ENCODE assay signal across 9 mouse cellular contexts in the genomic region with DNA sequence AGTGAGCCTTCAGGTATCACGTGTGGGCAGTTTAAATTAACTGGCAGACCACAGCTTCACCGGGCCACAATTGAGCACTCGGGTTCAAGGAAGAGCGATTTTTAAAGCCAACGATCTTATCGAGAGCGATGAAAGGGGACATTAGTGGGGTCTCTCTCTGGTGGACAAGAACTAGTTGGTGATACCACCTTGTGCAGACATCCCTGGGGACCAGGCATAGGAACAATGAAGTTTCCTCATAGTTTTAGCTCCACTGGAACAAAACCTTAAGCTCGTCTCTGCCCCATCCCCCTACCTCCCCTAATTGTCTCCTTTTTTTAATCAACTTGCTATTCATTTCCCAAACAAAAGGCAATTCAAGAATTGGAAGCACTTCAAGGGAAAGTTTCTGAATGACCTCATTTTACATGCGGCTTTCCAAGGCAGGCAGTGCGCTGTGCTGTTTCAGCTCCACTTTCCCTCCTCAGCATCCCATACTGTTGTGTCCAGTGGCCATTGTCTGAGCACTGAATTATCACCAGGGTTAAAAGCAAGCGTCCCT.
DNase-seq lines count a peak whose midpoint lies in the region; ATAC-seq and TF ChIP-seq lines count a peak whose summit lies in the region.
"Had no signal": no experiment of that assay in that cellular context is flagged by ENCODE, and none has a peak within 500 bp of the region (broad histone marks: within the 10 kb centered on the region; RNA-seq: fewer than 3 reads in every experiment).

No protein-coding gene starts in this region.

- ATAC-seq in hindbrain, embryonic 14.5 days (ENCODE audit: low FRiP score) = no peak
- no peak for ATAC-seq in neural tube, embryonic 15.5 days (ENCODE audit: low FRiP score)
- ATAC-seq in intestine, postnatal 0 days = no peak
- ATAC-seq in erythroid progenitor cell, adult 5-6 weeks (replicated peaks; ENCODE audit: low FRiP score, poor library complexity, severe bottlenecking) = no peak
- ATAC-seq: Patski had no signal

- peak overlapping the region; percentile 26 for H3K9ac ChIP-seq in hindbrain, embryonic 14.5 days
- H3K9ac ChIP-seq in neural tube, embryonic 15.5 days (replicated peaks) = no peak overlapping the region
- no peak overlapping the region for H3K9ac ChIP-seq in intestine, postnatal 0 days (ENCODE audit: low read depth, low read length)

- H3K4me3 ChIP-seq in hindbrain, embryonic 14.5 days (replicated peaks; ENCODE audit: low read length) = 0 out of 2 replicates have a peak overlapping the region, but pooled peaks have one; percentile 2
- H3K4me3 ChIP-seq in neural tube, embryonic 15.5 days (replicated peaks) = peak overlapping the region; percentile 17
- H3K4me3 ChIP-seq in intestine, postnatal 0 days (ENCODE audit: low read depth, low read length) = no peak overlapping the region

- H3K27me3 ChIP-seq in hindbrain, embryonic 14.5 days (ENCODE audit: control insufficient read depth, insufficient read depth, low read length) = no peaks in the 10 kb centered on the region
- H3K27me3 ChIP-seq in neural tube, embryonic 15.5 days (replicated peaks) = no peaks in the 10 kb centered on the region
- H3K27me3 ChIP-seq in intestine, postnatal 0 days (replicated peaks; ENCODE audit: control insufficient read depth, insufficient read depth, low read length) = no peaks in the 10 kb centered on the region
- H3K27me3 ChIP-seq: Patski had no signal

- 8% methylated on average over 11 of the region's 11 CpGs for WGBS in hindbrain, embryonic 14.5 days
- 9% methylated on average over 11 of the region's 11 CpGs for WGBS in neural tube, embryonic 15.5 days
- WGBS in intestine, postnatal 0 days = 67% methylated on average over 11 of the region's 11 CpGs

- no peaks in the 10 kb centered on the region for H3K36me3 ChIP-seq in hindbrain, embryonic 14.5 days (replicated peaks; ENCODE audit: control insufficient read depth, insufficient read depth)
- no peaks in the 10 kb centered on the region for H3K36me3 ChIP-seq in neural tube, embryonic 15.5 days
- no peaks in the 10 kb centered on the region for H3K36me3 ChIP-seq in intestine, postnatal 0 days (ENCODE audit: control insufficient read depth, insufficient read depth)

- peak; percentile 4 for DNase-seq in ovary, postnatal 14 days (ENCODE audit: low spot score)
- no peak for DNase-seq in ovary, postnatal 10 days (ENCODE audit: low spot score)
- peak; percentile 27 for DNase-seq in embryo, embryonic 9.5 days (ENCODE audit: extremely low spot score)
- DNase-seq in hindbrain, embryonic 14.5 days (ENCODE audit: low spot score) = peak; percentile 80
- DNase-seq in adipocyte (ENCODE audit: low spot score) = no peak

- H3K4me2 ChIP-seq in hindbrain, embryonic 14.5 days (replicated peaks) = peak overlapping the region; percentile 39
- peak overlapping the region; percentile 46 for H3K4me2 ChIP-seq in neural tube, embryonic 15.5 days
- no peak overlapping the region for H3K4me2 ChIP-seq in intestine, postnatal 0 days (replicated peaks; ENCODE audit: low read depth)

- H3K4me1 ChIP-seq in hindbrain, embryonic 14.5 days (replicated peaks; ENCODE audit: control insufficient read depth, insufficient read depth, low read length) = peaks cover 42% of the 10 kb centered on the region
- peaks cover 32% of the 10 kb centered on the region for H3K4me1 ChIP-seq in neural tube, embryonic 15.5 days
- H3K4me1 ChIP-seq in intestine, postnatal 0 days (replicated peaks; ENCODE audit: control insufficient read depth, insufficient read depth, low read length) = no peaks in the 10 kb centered on the region; the same call in 1 of the 2 replicates

- H3K27ac ChIP-seq in hindbrain, embryonic 14.5 days = no peak overlapping the region
- H3K27ac ChIP-seq in neural tube, embryonic 15.5 days (replicated peaks) = peak overlapping the region; percentile 69
- H3K27ac ChIP-seq in intestine, postnatal 0 days (ENCODE audit: low read depth, low read length) = no peak overlapping the region

- H3K9me3 ChIP-seq in hindbrain, embryonic 14.5 days (ENCODE audit: control insufficient read depth, low read length) = no peaks in the 10 kb centered on the region
- no peaks in the 10 kb centered on the region for H3K9me3 ChIP-seq in neural tube, embryonic 15.5 days (replicated peaks)
- H3K9me3 ChIP-seq in intestine, postnatal 0 days (ENCODE audit: control insufficient read depth) = no peaks in the 10 kb centered on the region

- TF ChIP-seq CTCF in intestine, postnatal 0 days (IDR thresholded peaks at IDR 0.05; ENCODE audit: low read depth) = no peak

Comparison
In these comparisons a context has a peak if more than half of its experiments do, and no peak if none do; other contexts are left out.
1. DNase-seq: peak in ovary, postnatal 14 days (single experiment), embryo, embryonic 9.5 days (single experiment) and hindbrain, embryonic 14.5 days (single experiment); none in ovary, postnatal 10 days (single experiment) and adipocyte (single experiment).